Comparison of ENCODE assay signal across 18 mouse cellular contexts in genomic region chr14:75365301-75366035, GRCm38 (mm10).
"Had no signal": no experiment of that assay in that cellular context is flagged by ENCODE, and none has a peak within 500 bp of the region (broad histone marks: within the 10 kb centered on the region; RNA-seq: fewer than 3 reads in every experiment).

No protein-coding gene starts in this region.

- H3K27me3 ChIP-seq: kidney, embryonic 15.5 days; liver, embryonic 13.5 days; midbrain, embryonic 12.5 days; neural tube, embryonic 13.5 days; stomach, embryonic 15.5 days had no signal

- H3K36me3 ChIP-seq: kidney, embryonic 15.5 days; liver, embryonic 13.5 days; midbrain, embryonic 12.5 days; neural tube, embryonic 13.5 days; stomach, embryonic 15.5 days had no signal

- ATAC-seq: midbrain, embryonic 16.5 days had no signal

- H3K4me1 ChIP-seq: kidney, embryonic 15.5 days; liver, embryonic 13.5 days; midbrain, embryonic 12.5 days; neural tube, embryonic 13.5 days; stomach, embryonic 15.5 days had no signal

- H3K27ac ChIP-seq: kidney, embryonic 15.5 days; left cerebral cortex, adult 2 months; liver, embryonic 13.5 days; midbrain, embryonic 12.5 days; neural tube, embryonic 13.5 days; stomach, embryonic 15.5 days had no signal

- H3K9me3 ChIP-seq: kidney, embryonic 15.5 days; liver, embryonic 13.5 days; midbrain, embryonic 12.5 days; neural tube, embryonic 13.5 days; stomach, embryonic 15.5 days had no signal

- DNase-seq: kidney, postnatal 10 days; kidney, postnatal 36 days; layer of hippocampus, postnatal 36 days; liver, embryonic 13.5 days; lung, adult 2 months; lung, postnatal 14 days; lung, postnatal 4 days; retina, postnatal 1 day; right cerebral cortex, postnatal 25 days; spleen, adult 18-20 months; thymus, postnatal 25 days had no signal

- H3K9ac ChIP-seq: kidney, embryonic 15.5 days; liver, embryonic 13.5 days; midbrain, embryonic 12.5 days; neural tube, embryonic 13.5 days; stomach, embryonic 15.5 days had no signal

- H3K4me3 ChIP-seq: kidney, embryonic 15.5 days; left cerebral cortex, adult 2 months; liver, embryonic 13.5 days; midbrain, embryonic 12.5 days; myocyte; neural tube, embryonic 13.5 days; stomach, embryonic 15.5 days had no signal

- H3K4me2 ChIP-seq: kidney, embryonic 15.5 days; liver, embryonic 13.5 days; midbrain, embryonic 12.5 days; neural tube, embryonic 13.5 days; stomach, embryonic 15.5 days had no signal
